Comparison of ENCODE assay signal across 20 mouse cellular contexts in genomic region chr10:40079256-40079655, GRCm38 (mm10). TPM values are rescaled to one million over a fixed set of nuclear protein-coding genes. Genes with fewer than 3 reads are reported as not detected.
"Had no signal": no experiment of that assay in that cellular context is flagged by ENCODE, and none has a peak within 500 bp of the region (broad histone marks: within the 10 kb centered on the region; RNA-seq: fewer than 3 reads in every experiment).

No protein-coding gene starts in this region.

- H3K27me3 ChIP-seq: midbrain, embryonic 13.5 days; midbrain, embryonic 15.5 days; neural tube, embryonic 12.5 days had no signal

- H3K9ac ChIP-seq: lung, embryonic 14.5 days; midbrain, embryonic 13.5 days; midbrain, embryonic 15.5 days; neural tube, embryonic 12.5 days had no signal

- H3K4me3 ChIP-seq: midbrain, embryonic 10.5 days; midbrain, embryonic 13.5 days; midbrain, embryonic 15.5 days; neural tube, embryonic 12.5 days had no signal

- ATAC-seq: midbrain, embryonic 13.5 days; midbrain, embryonic 15.5 days had no signal

- H3K4me2 ChIP-seq: lung, embryonic 14.5 days; midbrain, embryonic 13.5 days; midbrain, embryonic 15.5 days; neural tube, embryonic 12.5 days had no signal

- H3K36me3 ChIP-seq: midbrain, embryonic 10.5 days; midbrain, embryonic 13.5 days; midbrain, embryonic 15.5 days; neural tube, embryonic 12.5 days had no signal

- H3K4me1 ChIP-seq: midbrain, embryonic 13.5 days; midbrain, embryonic 15.5 days; neural tube, embryonic 12.5 days had no signal

- H3K27ac ChIP-seq: midbrain, embryonic 10.5 days; midbrain, embryonic 13.5 days; midbrain, embryonic 15.5 days; neural tube, embryonic 12.5 days had no signal

- H3K9me3 ChIP-seq: midbrain, embryonic 10.5 days; midbrain, embryonic 13.5 days; midbrain, embryonic 15.5 days; neural tube, embryonic 12.5 days had no signal

- DNase-seq: lung, adult 18-20 months; lung, embryonic 14.5 days; lung, postnatal 10 days; lung, postnatal 4 days; right cerebral cortex, postnatal 14 days; right cerebral cortex, postnatal 4 days; spleen, adult 18-20 months; thymus, adult 18-20 months; thymus, postnatal 14 days; thymus, postnatal 36 days had no signal

RNA-seq across cellular contexts. Expression of gene Mfsd4b1, which starts 54.2 kb away (rescaled TPM):
- total RNA-seq: megakaryocyte, adult 5-6 weeks; megakaryocyte-erythroid progenitor cell, adult 5-6 weeks; monocyte, adult 5-6 weeks; neutrophil, adult 5-6 weeks had no signal
- polyA plus RNA-seq: lung, embryonic 14.5 days; midbrain, embryonic 10.5 days; neural tube, embryonic 12.5 days; small intestine, adult 2 months; stomach, embryonic 14.5 days had no signal
